Mouse (Mus musculus) E14TG2a.4 (cell line): ENCODE results near the gene Gm21970.

ENCODE experiments used
- H3K27me3 ChIP-seq: 2 replicates; pipeline ENCODE4 v1.6.1; 2014; ENCODE audit warnings: low read length, control low read depth; ENCODE audit not compliant: insufficient read depth
- H3K36me3 ChIP-seq: 2 replicates; pipeline ENCODE4 v1.6.1; 2014; ENCODE audit warnings: low read length, control low read depth; ENCODE audit not compliant: insufficient read depth
- H3K4me1 ChIP-seq: replicated peaks from 2 replicates; pipeline ENCODE4 v1.6.1; 2014; ENCODE audit warnings: low read depth, low read length, control low read depth
- H3K4me3 ChIP-seq: replicated peaks from 2 replicates; pipeline ENCODE4 v1.5.1; 2014; ENCODE audit warnings: mild to moderate bottlenecking, low read length
- H3K9me3 ChIP-seq: 2 replicates; pipeline ENCODE4 v1.6.1; 2014; ENCODE audit warnings: low read length, control low read depth
- CTCF ChIP-seq: conservative IDR thresholded peaks from 2 replicates; pipeline ENCODE4 v1.5.1; 2014; ENCODE audit warnings: low read length
- NANOG ChIP-seq: IDR thresholded peaks from 2 replicates; pipeline ENCODE4 v1.6.1; 2014; ENCODE audit warnings: borderline replicate concordance, low read length, mixed read lengths
- POU5F1 ChIP-seq: IDR thresholded peaks from 2 replicates; pipeline ENCODE4 v1.6.1; 2014; ENCODE audit warnings: low read length, borderline replicate concordance

Gene Gm21970

GRCm38 (mm10) chr16:91390100-91390499, 1.4 kb upstream of the Gm21970 start:
- Histone ChIP-seq H3K4me1 (peaks cover 7% of the 10 kb centered on the region), H3K27me3 (no peaks in the 10 kb centered on the region), H3K9me3 (no peaks in the 10 kb centered on the region), H3K36me3 (peaks cover 26% of the 10 kb centered on the region), H3K4me3 (no peak overlapping the region)
- TF ChIP-seq NANOG (no peak), CTCF (peak; percentile 66), POU5F1 (no peak)

GRCm38 (mm10) chr16:91394826-91395410, 3.4 kb downstream of the Gm21970 start:
- Histone ChIP-seq H3K9me3 (no peaks in the 10 kb centered on the region), H3K36me3 (peaks cover 17% of the 10 kb centered on the region), H3K4me1 (no peaks in the 10 kb centered on the region), H3K27me3 (no peaks in the 10 kb centered on the region), H3K4me3 (no peak overlapping the region)
- TF ChIP-seq POU5F1 = no peak
- no peak for TF ChIP-seq CTCF
- no peak for TF ChIP-seq NANOG

GRCm38 (mm10) chr16:91395633-91396392, 4.3 kb downstream of the Gm21970 start:
- no peaks in the 10 kb centered on the region for H3K9me3 ChIP-seq
- no peak overlapping the region for H3K4me3 ChIP-seq
- H3K4me1 ChIP-seq = no peaks in the 10 kb centered on the region
- H3K36me3 ChIP-seq = peaks cover 17% of the 10 kb centered on the region
- no peaks in the 10 kb centered on the region for H3K27me3 ChIP-seq
- TF ChIP-seq NANOG (no peak), CTCF (no peak), POU5F1 (no peak)

- Histone ChIP-seq H3K4me1 (no peaks in the 10 kb centered on the region), H3K36me3 (peaks cover 12% of the 10 kb centered on the region), H3K4me3 (no peak overlapping the region), H3K27me3 (no peaks in the 10 kb centered on the region), H3K9me3 (no peaks in the 10 kb centered on the region)
- TF ChIP-seq NANOG (no peak), CTCF (no peak), POU5F1 (no peak)
These were observed 5.5 kb downstream of the Gm21970 start for GRCm38 (mm10) chr16:91396844-91397537.

GRCm38 (mm10) chr16:91398030-91398429, 6.5 kb downstream of the Gm21970 start:
- Histone ChIP-seq H3K4me3 (no peak overlapping the region), H3K36me3 (peaks cover 9% of the 10 kb centered on the region), H3K27me3 (no peaks in the 10 kb centered on the region), H3K4me1 (no peaks in the 10 kb centered on the region), H3K9me3 (no peaks in the 10 kb centered on the region)
- TF ChIP-seq POU5F1 (no peak), NANOG (no peak), CTCF (no peak; the same call in 1 of the 2 replicates)

- no peaks in the 10 kb centered on the region for H3K4me1 ChIP-seq
- H3K36me3 ChIP-seq = peaks cover 6% of the 10 kb centered on the region
- TF ChIP-seq CTCF (no peak), NANOG (no peak), POU5F1 (no peak)
- no peaks in the 10 kb centered on the region for H3K9me3 ChIP-seq
- 0 out of 2 replicates have a peak, but pooled peaks cover 4% of the 10 kb centered on the region for H3K27me3 ChIP-seq
- no peak overlapping the region for H3K4me3 ChIP-seq
These were observed 7.4 kb downstream of the Gm21970 start for GRCm38 (mm10) chr16:91398944-91399343.

GRCm38 (mm10) chr16:91401569-91402165, 10.1 kb downstream of the Gm21970 start:
- Histone ChIP-seq H3K27me3 (peaks cover 27% of the 10 kb centered on the region), H3K9me3 (no peaks in the 10 kb centered on the region), H3K4me1 (peaks cover 13% of the 10 kb centered on the region), H3K36me3 (no peaks in the 10 kb centered on the region), H3K4me3 (no peak overlapping the region)
- TF ChIP-seq CTCF (no peak), NANOG (no peak), POU5F1 (no peak)

GRCm38 (mm10) chr16:91403784-91404183, 12.3 kb downstream of the Gm21970 start:
- Histone ChIP-seq H3K4me3 (no peak overlapping the region), H3K9me3 (no peaks in the 10 kb centered on the region), H3K27me3 (peaks cover 41% of the 10 kb centered on the region), H3K4me1 (peaks cover 17% of the 10 kb centered on the region), H3K36me3 (no peaks in the 10 kb centered on the region)
- no peak for TF ChIP-seq NANOG
- TF ChIP-seq CTCF = no peak
- no peak for TF ChIP-seq POU5F1
